Mouse (Mus musculus) MEL (cell line): Measurements from ENCODE around the gene Sox11. TPM values are rescaled to one million over a fixed set of nuclear protein-coding genes. Genes with fewer than 3 reads are reported as not detected.

Source experiments
- DNase-seq: peaks from one replicate; pipeline ENCODE4 v3.0.0; 2011; ENCODE audit warnings: low read depth, low spot score
- H3K27ac ChIP-seq: 2 replicates; pipeline ENCODE4 v1.5.1; 2012; ENCODE audit warnings: low read depth, mild to moderate bottlenecking, control low read depth, low read length, moderate library complexity; ENCODE audit not compliant: control insufficient read depth
- H3K27me3 ChIP-seq, 2 experiments: fragments of 150-350 bp in 1 of 2; sonication (generic) in 1 of 2; 2 replicates each; pipeline ENCODE4 v1.6.1; 2012; ENCODE audit warnings: low read length in 2 of 2, mild to moderate bottlenecking in 2 of 2, improper control_type of control experiment in 1 of 2, moderate library complexity in 1 of 2; ENCODE audit not compliant: insufficient read depth in 2 of 2, control insufficient read depth in 1 of 2
- H3K36me3 ChIP-seq, 2 experiments: 2 replicates each; pipeline ENCODE4 v1.6.1; 2012 to 2014; ENCODE audit warnings: low read length in 2 of 2, improper control_type of control experiment in 1 of 2, inconsistent platforms in 1 of 2, mild to moderate bottlenecking in 1 of 2; ENCODE audit not compliant: insufficient read depth in 2 of 2, control insufficient read depth in 1 of 2
- H3K4me1 ChIP-seq, 2 experiments: fragments of 150-350 bp in 1 of 2; sonication (generic) in 1 of 2; 2 replicates each; pipeline ENCODE4 v1.6.1; 2012; ENCODE audit warnings: low read length in 2 of 2, improper control_type of control experiment in 1 of 2, mild to moderate bottlenecking in 1 of 2; ENCODE audit not compliant: insufficient read depth in 2 of 2, control insufficient read depth in 1 of 2
- H3K4me3 ChIP-seq, 2 experiments: fragments of 150-350 bp in 1 of 2; sonication (generic) in 1 of 2; 2 replicates each; pipeline ENCODE4 v1.5.1; 2012; ENCODE audit warnings: low read depth in 2 of 2, low read length in 2 of 2, mild to moderate bottlenecking in 2 of 2, moderate library complexity in 2 of 2, control low read depth in 1 of 2, improper control_type of control experiment in 1 of 2; ENCODE audit not compliant: control insufficient read depth in 1 of 2, insufficient read depth in 1 of 2
- H3K79me2 ChIP-seq: 2 replicates; pipeline ENCODE4 v1.6.1; 2012; ENCODE audit warnings: mild to moderate bottlenecking, low read length, moderate library complexity; ENCODE audit not compliant: control insufficient read depth, poor library complexity, insufficient read depth
- H3K9ac ChIP-seq: 2 replicates; pipeline ENCODE4 v1.6.1; 2012; ENCODE audit warnings: low read depth, mild to moderate bottlenecking, control low read depth, low read length, moderate library complexity; ENCODE audit not compliant: control insufficient read depth, poor library complexity, severe bottlenecking
- H3K9me3 ChIP-seq: fragments of 150-350 bp; sonication (generic); replicated peaks from 2 replicates; pipeline ENCODE4 v1.6.1; 2012; ENCODE audit warnings: mild to moderate bottlenecking, low read length, improper control_type of control experiment, moderate library complexity; ENCODE audit not compliant: insufficient read depth
- CHD1 ChIP-seq: IDR thresholded peaks from 2 replicates; pipeline ENCODE4 v1.6.1; 2012; ENCODE audit warnings: low read depth, mild to moderate bottlenecking, inconsistent platforms, low read length, improper control_type of control experiment
- CTCF ChIP-seq, 3 experiments: IDR thresholded peaks in 2 of 3; conservative IDR thresholded peaks in 1 of 3; 2 replicates each; pipeline ENCODE4 v1.5.1; 2011 to 2012; ENCODE audit warnings: low read length in 3 of 3, low read depth in 2 of 3, mild to moderate bottlenecking in 2 of 3, improper control_type of control experiment in 1 of 3, inconsistent platforms in 1 of 3, mixed read lengths in 1 of 3, moderate library complexity in 1 of 3; ENCODE audit not compliant: control insufficient read depth in 1 of 3, insufficient read depth in 1 of 3, poor library complexity in 1 of 3, severe bottlenecking in 1 of 3
- E2F4 ChIP-seq: IDR thresholded peaks from 2 replicates; pipeline ENCODE4 v1.6.1; 2011; ENCODE audit warnings: low read depth, low read length, improper control_type of control experiment, borderline replicate concordance
- KAT2A ChIP-seq: conservative IDR thresholded peaks from 2 replicates; pipeline ENCODE4 v1.6.1; 2012; ENCODE audit warnings: low read depth, low read length, improper control_type of control experiment, inconsistent platforms
- MAZ ChIP-seq: IDR thresholded peaks from 2 replicates; pipeline ENCODE4 v1.6.1; 2012; ENCODE audit warnings: low read depth, mild to moderate bottlenecking, inconsistent platforms, low read length, improper control_type of control experiment
- MYB ChIP-seq: IDR thresholded peaks from 2 replicates; pipeline ENCODE4 v1.6.1; 2011; ENCODE audit warnings: mild to moderate bottlenecking, low read depth, low read length, improper control_type of control experiment
- NRF1 ChIP-seq: IDR thresholded peaks from 2 replicates; pipeline ENCODE4 v1.6.1; 2014; ENCODE audit warnings: low read depth, mild to moderate bottlenecking, inconsistent platforms, low read length, improper control_type of control experiment, moderate library complexity; ENCODE audit not compliant: poor library complexity, insufficient read depth, severe bottlenecking
- POLR2A ChIP-seq, 2 experiments: IDR thresholded peaks; 2 replicates each; pipeline ENCODE4 v1.6.1; 2011 to 2012; ENCODE audit warnings: low read length in 2 of 2, mild to moderate bottlenecking in 2 of 2, control low read depth in 1 of 2, improper control_type of control experiment in 1 of 2, low read depth in 1 of 2, moderate library complexity in 1 of 2; ENCODE audit not compliant: control insufficient read depth in 1 of 2, insufficient read depth in 1 of 2, poor library complexity in 1 of 2
- POLR2AphosphoS2 ChIP-seq: IDR thresholded peaks from 2 replicates; pipeline ENCODE4 v1.6.1; 2011; ENCODE audit warnings: low read length, improper control_type of control experiment
- TCF12 ChIP-seq: IDR thresholded peaks from 2 replicates; pipeline ENCODE4 v1.6.1; 2014; ENCODE audit warnings: low read depth, mild to moderate bottlenecking, inconsistent platforms, low read length, improper control_type of control experiment, moderate library complexity
- UBTF ChIP-seq: IDR thresholded peaks from 2 replicates; pipeline ENCODE4 v1.6.1; 2012; ENCODE audit warnings: low read depth, mild to moderate bottlenecking, inconsistent platforms, low read length, improper control_type of control experiment, moderate library complexity, borderline replicate concordance; ENCODE audit not compliant: insufficient read depth
- USF1 ChIP-seq: IDR thresholded peaks from 2 replicates; pipeline ENCODE4 v1.6.1; 2014; ENCODE audit warnings: low read depth, mild to moderate bottlenecking, inconsistent platforms, low read length, improper control_type of control experiment, moderate library complexity
- ZMIZ1 ChIP-seq: IDR thresholded peaks from 2 replicates; pipeline ENCODE4 v1.6.1; 2012; ENCODE audit warnings: low read depth, mild to moderate bottlenecking, inconsistent platforms, low read length, improper control_type of control experiment, moderate library complexity
- polyA plus RNA-seq, 2 experiments: library from polyadenylated mRNA; stranded (reverse) in 1 of 2; unstranded in 1 of 2; fragments of >175 nt in 1 of 2; fragments of >200 nt in 1 of 2; gene quantifications; 2 replicates each; pipeline versions ENCODE4 v1.2.1 to v1.2.4; 2012; ENCODE audit warnings: low replicate concordance in 2 of 2, low read depth in 1 of 2; ENCODE audit not compliant: insufficient read length in 2 of 2, insufficient read depth in 1 of 2, missing spikeins in 1 of 2
- total RNA-seq: library from RNA; depleted of rRNA; stranded (reverse); fragments of 300-350 nt; gene quantifications from 2 replicates; pipeline ENCODE4 v1.2.3, GENCODE M21; 2012

Gene Sox11
- total and polyA plus RNA-seq, 3 experiments, result not detected

GRCm38 (mm10) chr12:27341130-27341870 is 1.1 kb downstream of the Sox11 start (continued):
- no peak for TF ChIP-seq NRF1

GRCm38 (mm10) chr12:27340451-27341035 is 1.8 kb downstream of the Sox11 start:
- Histone ChIP-seq H3K79me2 (no peaks in the 10 kb centered on the region), H3K4me1 (no peaks in the 10 kb centered on the region), H3K27ac (no peak overlapping the region), H3K4me3 (no peak overlapping the region), H3K9ac (no peak overlapping the region), H3K9me3 (no peaks in the 10 kb centered on the region), H3K27me3 (no peaks in the 10 kb centered on the region), H3K36me3 (no peaks in the 10 kb centered on the region)
- TF ChIP-seq MYB, result no peak
- TF ChIP-seq CHD1, result no peak
- TF ChIP-seq UBTF, result no peak
- TF ChIP-seq CTCF (IDR thresholded peaks at IDR 0.05 in 2 of 3, conservative IDR thresholded peaks at IDR 0.05 in 1 of 3; ENCODE audit: control insufficient read depth in 1 of 3, insufficient read depth in 1 of 3, low read depth in 2 of 3, low read length in 3 of 3, poor library complexity in 1 of 3, severe bottlenecking in 1 of 3), result no peak
- no peak for TF ChIP-seq TCF12
- TF ChIP-seq POLR2AphosphoS2, result no peak
- TF ChIP-seq POLR2A (IDR thresholded peaks at IDR 0.05; ENCODE audit: control insufficient read depth in 1 of 2, insufficient read depth in 1 of 2, low read depth in 1 of 2, low read length in 2 of 2, poor library complexity in 1 of 2), result no peak
- no peak for TF ChIP-seq E2F4
- TF ChIP-seq KAT2A, result no peak
- no peak for DNase-seq

DNA sequence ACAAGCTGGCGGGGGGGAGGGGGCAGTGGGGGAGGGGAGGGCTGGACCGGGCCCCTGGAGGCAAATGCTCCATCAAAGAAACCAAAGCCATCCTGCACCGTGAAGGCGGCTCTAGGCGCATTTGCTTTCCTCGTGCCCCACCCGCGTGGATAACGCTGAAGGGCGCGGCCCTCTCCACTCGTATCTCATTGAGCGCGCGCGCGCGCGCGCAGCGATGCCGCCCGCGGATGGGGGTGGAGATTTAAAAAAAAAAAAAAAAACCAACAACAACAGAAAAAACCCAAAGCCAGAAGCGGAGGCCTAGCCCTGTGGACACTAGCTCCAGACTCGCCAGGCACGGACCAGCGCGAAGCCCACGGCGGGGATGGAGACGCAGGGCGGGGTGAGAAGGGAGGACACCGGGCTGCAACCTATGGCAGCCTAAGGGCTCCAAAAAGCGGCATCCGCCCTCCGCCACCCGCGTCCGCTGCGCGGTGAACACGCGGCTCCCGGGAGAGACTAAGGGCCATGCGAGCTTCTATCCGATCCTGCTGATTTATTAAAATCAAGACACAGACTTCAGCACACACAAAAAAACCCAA is 3.1 kb downstream of the Sox11 start:
- TF ChIP-seq ZMIZ1, result no peak
- TF ChIP-seq USF1, result no peak
- no peak for TF ChIP-seq MAZ
- H3K4me1 ChIP-seq, result no peaks in the 10 kb centered on the region
- no peaks in the 10 kb centered on the region for H3K79me2 ChIP-seq
- H3K4me3 ChIP-seq, result no peak overlapping the region
- DNase-seq, result no peak
- H3K9me3 ChIP-seq, result no peaks in the 10 kb centered on the region
- H3K27ac ChIP-seq, result no peak overlapping the region
- H3K36me3 ChIP-seq, result no peaks in the 10 kb centered on the region
- no peak overlapping the region for H3K9ac ChIP-seq
- H3K27me3 ChIP-seq, result no peaks in the 10 kb centered on the region
